Mouse (Mus musculus) lung, embryonic 16.5 days (tissue): ENCODE results near the gene Rpl10. TPM values are rescaled to one million over a fixed set of nuclear protein-coding genes. Genes with fewer than 3 reads are reported as not detected.

ENCODE experiments used
- ATAC-seq: fragments of 200-750 bp; cut with Nextera tagmentation; 2 replicates; pipeline ENCODE4 v1.8.0; 2017; ENCODE audit warnings: low read depth, mild to moderate bottlenecking, moderate library complexity
- H3K27ac ChIP-seq: fragments of 300-500 bp; sonication (generic); 2 replicates; pipeline ENCODE4 v1.5.1; 2014; ENCODE audit warnings: mild to moderate bottlenecking, control low read depth, low read length
- H3K27me3 ChIP-seq: fragments of 300-500 bp; sonication (generic); 2 replicates; pipeline ENCODE4 v1.6.1; 2014; ENCODE audit warnings: low read depth, low read length, mixed read lengths; ENCODE audit not compliant: control insufficient read depth, insufficient read depth
- H3K36me3 ChIP-seq: fragments of 300-500 bp; sonication (generic); 2 replicates; pipeline ENCODE4 v1.6.1; 2014; ENCODE audit warnings: low read length; ENCODE audit not compliant: control insufficient read depth, insufficient read depth
- H3K4me1 ChIP-seq: fragments of 300-500 bp; sonication (generic); replicated peaks from 2 replicates; pipeline ENCODE4 v1.6.1; 2014; ENCODE audit warnings: low read length, mixed read lengths; ENCODE audit not compliant: control insufficient read depth, insufficient read depth
- H3K4me2 ChIP-seq: fragments of 300-500 bp; sonication (generic); 2 replicates; pipeline ENCODE4 v1.6.1; 2014; ENCODE audit warnings: low read depth, low read length, control low read depth
- H3K4me3 ChIP-seq: fragments of 300-500 bp; sonication (generic); 2 replicates; pipeline ENCODE4 v1.5.1; 2014; ENCODE audit warnings: mild to moderate bottlenecking, low read length, control low read depth
- H3K9ac ChIP-seq: fragments of 300-500 bp; sonication (generic); 2 replicates; pipeline ENCODE4 v1.6.1; 2014; ENCODE audit warnings: low read length, control low read depth
- H3K9me3 ChIP-seq: fragments of 300-500 bp; sonication (generic); 2 replicates; pipeline ENCODE4 v1.6.1; 2016; ENCODE audit warnings: low read length; ENCODE audit not compliant: control insufficient read depth
- WGBS: fragments of 180-500 bp; shearing (Covaris S2); extraction: QIAGEN DNeasy Blood & Tissue Kit; methylation state at CpG from one replicate; pipeline ENCODE4 v1.1.7; 2014; 5-methylcytosine and 5-hydroxymethylcytosine counted together
- polyA plus RNA-seq: library from polyadenylated mRNA; unstranded; fragments of >200 nt; fragmentation: Nextera tagmentation; extraction: Ambion mirVana; gene quantifications from 2 replicates; pipeline ENCODE4 v1.2.1, GENCODE M21; 2015

Gene Rpl10
- polyA plus RNA-seq, 1 experiment from 2014 or later, result 850 TPM

GRCm38 (mm10) chrX:74246213-74246681 lies 24.4 kb upstream of the Rpl10 start:
- H3K36me3 ChIP-seq, result peaks cover 17% of the 10 kb centered on the region
- no peaks in the 10 kb centered on the region; the same call in 1 of the 2 replicates for H3K4me1 ChIP-seq
- H3K9ac ChIP-seq, result peak overlapping the region; percentile 78
- peak overlapping the region; percentile 57 for H3K4me2 ChIP-seq
- peak; percentile 86 for ATAC-seq
- WGBS, result 16% methylated on average over 38 of the region's 38 CpGs
- H3K27ac ChIP-seq, result peak overlapping the region; percentile 96
- peak overlapping the region; percentile 68 for H3K4me3 ChIP-seq
- H3K9me3 ChIP-seq, result no peaks in the 10 kb centered on the region
- H3K27me3 ChIP-seq, result no peaks in the 10 kb centered on the region

GRCm38 (mm10) chrX:74246693-74247092 lies 23.9 kb upstream of the Rpl10 start:
- Histone ChIP-seq H3K36me3 (peaks cover 12% of the 10 kb centered on the region), H3K9ac (peak overlapping the region; percentile 67), H3K27ac (peak overlapping the region; percentile 96), H3K4me1 (no peaks in the 10 kb centered on the region; the same call in 1 of the 2 replicates), H3K4me3 (peak overlapping the region; percentile 68), H3K27me3 (no peaks in the 10 kb centered on the region), H3K9me3 (no peaks in the 10 kb centered on the region), H3K4me2 (peak overlapping the region; percentile 51)
- 20% methylated on average over 12 of the region's 15 CpGs for WGBS
- ATAC-seq, result peak; percentile 34

GRCm38 (mm10) chrX:74248651-74249050 lies 22.0 kb upstream of the Rpl10 start:
- peak overlapping the region; percentile 80 for H3K27ac ChIP-seq
- no peaks in the 10 kb centered on the region; the same call in 1 of the 2 replicates for H3K4me1 ChIP-seq
- H3K9me3 ChIP-seq, result no peaks in the 10 kb centered on the region
- 16% methylated on average over 3 of the region's 3 CpGs for WGBS
- no peaks in the 10 kb centered on the region for H3K36me3 ChIP-seq
- ATAC-seq, result peak; percentile 29
- H3K4me2 ChIP-seq, result peak overlapping the region; percentile 62
- H3K27me3 ChIP-seq, result no peaks in the 10 kb centered on the region
- H3K9ac ChIP-seq, result peak overlapping the region; percentile 70
- peak overlapping the region; percentile 52 for H3K4me3 ChIP-seq

GRCm38 (mm10) chrX:74249615-74250014 lies 21.0 kb upstream of the Rpl10 start, which contains the start of gene Flna:
TSS of gene Flna (minus strand) at chrX:74249820.
- 0 out of 2 replicates have a peak, but pooled peaks have one; percentile 0 for ATAC-seq
- Histone ChIP-seq H3K9ac (peak within 1 kb of the TSS; percentile 70), H3K9me3 (no peaks in the 10 kb centered on the region), H3K27me3 (no peaks in the 10 kb centered on the region), H3K4me2 (peak within 1 kb of the TSS; percentile 62), H3K4me3 (peak within 1 kb of the TSS; percentile 52), H3K36me3 (no peaks in the 10 kb centered on the region), H3K4me1 (no peaks in the 10 kb centered on the region), H3K27ac (peak within 1 kb of the TSS; percentile 80)
- 8% methylated on average over 36 of the region's 38 CpGs for WGBS

- WGBS, result 18% methylated on average over 39 of the region's 39 CpGs
- ATAC-seq, result peak; percentile 98
- peak within 1 kb of the TSS; percentile 68 for H3K4me2 ChIP-seq
Observed at GRCm38 (mm10) chrX:74254153-74254887, 16.3 kb upstream of the Rpl10 start, which contains the start of gene Emd. TSS of gene Emd (plus strand) at chrX:74254687.

GRCm38 (mm10) chrX:74254888-74255565 lies 15.6 kb upstream of the Rpl10 start:
- Histone ChIP-seq H3K4me2 (peak overlapping the region; percentile 68), H3K9me3 (no peaks in the 10 kb centered on the region), H3K27me3 (no peaks in the 10 kb centered on the region), H3K4me1 (peaks cover 4% of the 10 kb centered on the region), H3K27ac (peak overlapping the region; percentile 95), H3K36me3 (peaks cover 3% of the 10 kb centered on the region; the same call in 1 of the 2 replicates), H3K9ac (peak overlapping the region; percentile 85), H3K4me3 (peak overlapping the region; percentile 59)
- ATAC-seq, result peak; percentile 59
- WGBS, result 28% methylated on average over 31 of the region's 31 CpGs

More at GRCm38 (mm10) chrX:74254153-74254887, 16.3 kb upstream of the Rpl10 start, which contains the start of gene Emd:
- peak within 1 kb of the TSS; percentile 95 for H3K27ac ChIP-seq
- H3K9ac ChIP-seq, result peak within 1 kb of the TSS; percentile 85
- no peaks in the 10 kb centered on the region for H3K27me3 ChIP-seq
- peaks cover 4% of the 10 kb centered on the region for H3K4me1 ChIP-seq
- peaks cover 3% of the 10 kb centered on the region; the same call in 1 of the 2 replicates for H3K36me3 ChIP-seq
- no peaks in the 10 kb centered on the region for H3K9me3 ChIP-seq
- peak within 1 kb of the TSS; percentile 59 for H3K4me3 ChIP-seq

GRCm38 (mm10) chrX:74257746-74258145 lies 12.9 kb upstream of the Rpl10 start:
- H3K9me3 ChIP-seq, result no peaks in the 10 kb centered on the region
- no peaks in the 10 kb centered on the region for H3K27me3 ChIP-seq
- peaks cover 3% of the 10 kb centered on the region; the same call in 1 of the 2 replicates for H3K36me3 ChIP-seq
- H3K4me3 ChIP-seq, result no peak overlapping the region
- no peak overlapping the region for H3K9ac ChIP-seq
- H3K4me2 ChIP-seq, result no peak overlapping the region
- no peak overlapping the region for H3K27ac ChIP-seq
- 90% methylated on average over 3 of the region's 3 CpGs for WGBS
- H3K4me1 ChIP-seq, result peaks cover 4% of the 10 kb centered on the region
- ATAC-seq, result no peak

GRCm38 (mm10) chrX:74269736-74270061 lies 913 bp upstream of the Rpl10 start:
- Histone ChIP-seq H3K27me3 (no peaks in the 10 kb centered on the region), H3K36me3 (peaks cover 4% of the 10 kb centered on the region; the same call in 1 of the 2 replicates), H3K4me3 (peak overlapping the region; percentile 65), H3K4me1 (0 out of 2 replicates have a peak, but pooled peaks cover 2% of the 10 kb centered on the region), H3K4me2 (peak overlapping the region; percentile 57), H3K9ac (peak overlapping the region; percentile 68), H3K27ac (peak overlapping the region; percentile 96), H3K9me3 (no peaks in the 10 kb centered on the region)
- 10% methylated on average over 3 of the region's 3 CpGs for WGBS
- ATAC-seq, result peak; percentile 46
